Mouse (Mus musculus) limb, embryonic 12.5 days (tissue): Measurements from ENCODE around the gene Chd1l. TPM values are rescaled to one million over a fixed set of nuclear protein-coding genes. Genes with fewer than 3 reads are reported as not detected.

Experiments
- ATAC-seq: fragments of 200-750 bp; cut with Nextera tagmentation; 2 replicates; pipeline ENCODE4 v1.8.0; 2017; ENCODE audit warnings: low read depth, moderate TSS enrichment; ENCODE audit not compliant: insufficient number of reproducible peaks, insufficient read depth, low FRiP score, low TSS enrichment
- H3K27ac ChIP-seq: fragments of 300-500 bp; sonication (generic); 2 replicates; pipeline ENCODE4 v1.5.1; 2016; ENCODE audit warnings: mild to moderate bottlenecking, moderate library complexity
- H3K27me3 ChIP-seq: fragments of 300-500 bp; sonication (generic); 2 replicates; pipeline ENCODE4 v1.6.1; 2016; ENCODE audit warnings: mild to moderate bottlenecking, moderate library complexity
- H3K36me3 ChIP-seq: fragments of 300-500 bp; sonication (generic); 2 replicates; pipeline ENCODE4 v1.6.1; 2016; ENCODE audit warnings: mild to moderate bottlenecking, moderate library complexity
- H3K4me1 ChIP-seq: fragments of 300-500 bp; sonication (generic); replicated peaks from 2 replicates; pipeline ENCODE4 v1.6.1; 2016
- H3K4me2 ChIP-seq: fragments of 300-500 bp; sonication (generic); 2 replicates; pipeline ENCODE4 v1.6.1; 2016; ENCODE audit warnings: mild to moderate bottlenecking, moderate library complexity
- H3K4me3 ChIP-seq: fragments of 300-500 bp; sonication (generic); replicated peaks from 2 replicates; pipeline ENCODE4 v1.5.1; 2016; ENCODE audit warnings: mild to moderate bottlenecking
- H3K9ac ChIP-seq: fragments of 300-500 bp; sonication (generic); replicated peaks from 2 replicates; pipeline ENCODE4 v1.6.1; 2016; ENCODE audit warnings: mild to moderate bottlenecking, moderate library complexity
- H3K9me3 ChIP-seq: fragments of 300-500 bp; sonication (generic); 2 replicates; pipeline ENCODE4 v1.6.1; 2016; ENCODE audit warnings: mild to moderate bottlenecking, moderate library complexity
- WGBS: fragments of 180-500 bp; shearing (Covaris S2); methylation state at CpG from one replicate; pipeline ENCODE4 v1.1.7; 2016; 5-methylcytosine and 5-hydroxymethylcytosine counted together
- polyA plus RNA-seq: library from polyadenylated mRNA; unstranded; fragments of >200 nt; fragmentation: Nextera tagmentation; extraction: Ambion mirVana; gene quantifications from 2 replicates; pipeline ENCODE4 v1.2.1, GENCODE M21; 2016

Gene Chd1l
- polyA plus RNA-seq, 1 experiment from 2014 or later, result 21.3 TPM

DNA sequence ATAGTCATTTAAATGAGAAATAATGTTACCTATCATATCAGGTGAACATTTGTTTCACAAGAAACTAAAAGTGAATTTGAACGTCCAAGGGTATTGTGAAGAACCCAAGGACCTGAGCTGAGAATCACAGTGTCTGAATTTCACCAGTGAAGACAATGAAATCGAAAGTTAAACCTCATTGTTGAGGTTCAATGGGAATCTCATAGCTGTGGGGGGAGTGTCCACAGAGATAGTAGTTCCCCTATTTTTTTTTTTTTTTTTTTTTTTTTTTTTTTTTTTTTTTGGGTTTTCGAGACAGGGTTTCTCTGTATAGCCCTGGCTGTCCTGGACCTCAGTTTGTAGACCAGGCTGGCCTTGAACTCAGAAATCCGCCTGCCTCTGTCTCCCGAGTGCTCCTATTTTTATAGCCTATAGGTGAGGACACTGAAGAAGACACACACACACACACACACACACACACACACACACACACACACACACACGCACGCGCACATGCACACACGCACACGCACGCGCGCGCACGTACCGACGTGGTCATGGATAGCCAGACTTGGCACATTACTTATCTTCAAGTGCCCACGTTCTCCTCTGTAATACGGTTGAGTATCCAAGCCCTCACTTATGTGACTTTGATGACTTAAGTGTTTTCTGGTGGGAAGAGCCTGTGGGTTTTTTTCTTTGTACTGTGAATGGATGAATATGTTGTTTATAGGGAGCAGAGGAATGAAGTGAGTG is 7.3 kb upstream of the Chd1l start:
- no peak overlapping the region for H3K9ac ChIP-seq
- WGBS, result 96% methylated on average over 18 of the region's 19 CpGs
- ATAC-seq, result no peak
- H3K27me3 ChIP-seq, result no peaks in the 10 kb centered on the region
- H3K27ac ChIP-seq, result no peak overlapping the region
- H3K4me3 ChIP-seq, result no peak overlapping the region
- no peaks in the 10 kb centered on the region for H3K4me1 ChIP-seq
- no peaks in the 10 kb centered on the region for H3K36me3 ChIP-seq
- no peak overlapping the region for H3K4me2 ChIP-seq
- peaks cover 3% of the 10 kb centered on the region; the same call in 1 of the 2 replicates for H3K9me3 ChIP-seq

DNA sequence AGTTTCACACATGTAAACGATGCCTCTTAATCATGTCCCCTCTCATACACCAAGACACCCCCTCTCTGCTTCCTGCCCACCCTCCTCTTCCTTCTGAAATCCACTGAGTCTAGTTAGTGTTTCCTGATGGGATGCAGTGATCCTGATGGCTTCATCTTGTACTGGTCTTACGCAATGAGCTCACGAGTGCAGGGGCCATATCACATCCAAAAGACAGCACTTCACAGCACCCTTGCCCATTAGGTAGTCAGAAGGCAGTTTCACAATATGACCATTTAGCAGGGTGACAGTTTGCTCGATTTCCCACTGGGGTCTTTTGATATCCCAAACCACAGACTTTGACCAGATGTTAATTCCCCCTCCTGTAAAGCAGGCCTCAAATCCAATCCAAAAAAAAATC is 5.9 kb upstream of the Chd1l start:
- ATAC-seq, result no peak
- H3K4me3 ChIP-seq, result no peak overlapping the region
- WGBS, result 87% methylated on average over 4 of the region's 4 CpGs
- H3K9me3 ChIP-seq, result peaks cover 3% of the 10 kb centered on the region; the same call in 1 of the 2 replicates
- no peaks in the 10 kb centered on the region for H3K4me1 ChIP-seq
- no peak overlapping the region for H3K4me2 ChIP-seq
- no peak overlapping the region for H3K9ac ChIP-seq
- H3K36me3 ChIP-seq, result no peaks in the 10 kb centered on the region
- H3K27ac ChIP-seq, result no peak overlapping the region
- H3K27me3 ChIP-seq, result no peaks in the 10 kb centered on the region; the same call in 1 of the 2 replicates

DNA sequence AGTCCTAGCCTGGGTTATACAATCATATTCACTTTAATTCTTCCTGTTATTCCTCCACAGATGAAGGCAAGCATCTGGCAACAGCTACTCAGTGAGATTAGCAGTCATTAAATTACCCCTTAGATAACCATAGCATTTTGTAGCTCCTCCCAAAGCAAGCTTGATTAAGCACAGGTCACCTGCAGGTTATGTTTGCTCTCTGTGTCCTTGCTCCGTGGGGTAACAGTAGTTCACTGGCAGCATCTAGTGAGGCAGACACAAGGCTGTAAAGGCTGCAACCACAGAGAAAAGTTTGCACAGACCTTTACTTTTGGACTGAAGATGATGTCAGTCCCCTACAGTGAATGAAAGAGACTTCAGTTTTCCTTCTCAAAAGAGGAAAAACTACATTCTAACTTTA is 5.2 kb upstream of the Chd1l start:
- no peak overlapping the region for H3K4me3 ChIP-seq
- 23% methylated on average over 1 of the region's 1 CpGs for WGBS
- no peaks in the 10 kb centered on the region for H3K4me1 ChIP-seq
- H3K27ac ChIP-seq, result no peak overlapping the region
- no peak overlapping the region for H3K9ac ChIP-seq
- no peaks in the 10 kb centered on the region; the same call in 1 of the 2 replicates for H3K27me3 ChIP-seq
- no peak for ATAC-seq
- no peaks in the 10 kb centered on the region for H3K36me3 ChIP-seq
- peaks cover 3% of the 10 kb centered on the region; the same call in 1 of the 2 replicates for H3K9me3 ChIP-seq
- no peak overlapping the region for H3K4me2 ChIP-seq

DNA sequence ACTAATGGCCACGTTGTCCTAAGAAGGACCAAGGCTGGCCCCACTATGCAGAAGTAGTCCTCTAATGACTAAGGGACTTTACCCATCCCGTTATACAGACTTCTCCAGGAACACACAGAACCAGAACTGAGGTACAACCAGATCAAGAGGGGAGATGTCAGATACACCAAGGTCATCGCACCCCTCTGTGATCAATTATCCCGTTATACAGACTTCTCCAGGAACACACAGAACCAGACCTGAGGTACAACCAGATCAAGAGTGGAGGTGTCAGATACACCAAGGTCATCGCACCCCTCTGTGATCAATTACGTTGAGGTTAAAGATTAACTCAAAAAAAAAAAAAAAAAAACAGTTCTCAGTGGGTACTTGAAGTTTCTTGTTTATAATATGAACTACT is 1.0 kb upstream of the Chd1l start:
- Histone ChIP-seq H3K36me3 (no peaks in the 10 kb centered on the region), H3K9me3 (peaks cover 3% of the 10 kb centered on the region; the same call in 1 of the 2 replicates), H3K9ac (no peak overlapping the region), H3K4me3 (no peak overlapping the region), H3K4me2 (no peak overlapping the region), H3K27ac (no peak overlapping the region), H3K4me1 (no peaks in the 10 kb centered on the region), H3K27me3 (no peaks in the 10 kb centered on the region; the same call in 1 of the 2 replicates)
- ATAC-seq, result no peak
- WGBS, result 88% methylated on average over 6 of the region's 6 CpGs

DNA sequence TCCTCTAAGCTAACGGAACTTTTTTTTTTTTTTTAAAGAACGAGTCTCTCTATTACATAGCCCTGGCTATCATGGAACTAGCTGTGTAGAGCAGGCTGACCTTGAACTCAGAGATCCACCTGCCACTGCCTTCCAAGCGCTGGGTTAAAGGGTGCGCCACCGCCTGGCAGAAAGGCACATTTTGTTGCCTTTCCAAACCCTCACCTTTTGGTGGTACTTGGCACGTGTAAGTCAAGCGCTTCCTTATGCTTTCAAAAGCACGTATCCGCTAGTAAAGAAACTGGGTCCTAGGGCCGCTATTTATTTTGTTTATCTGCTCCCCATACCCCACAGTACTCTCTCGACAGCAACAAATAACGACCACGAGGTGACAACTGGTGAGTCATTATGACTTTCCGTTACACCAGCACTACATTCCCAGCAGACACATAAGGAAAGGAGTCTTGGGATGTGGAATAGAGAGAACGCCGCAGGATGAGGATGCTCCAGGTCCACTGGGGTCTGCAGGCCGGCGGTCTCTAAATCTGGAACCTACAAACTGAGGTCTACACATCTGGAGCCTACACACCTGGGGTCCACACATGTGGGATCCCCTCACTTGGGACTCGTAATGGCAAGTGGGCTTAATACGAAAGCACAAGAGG is 680 bp downstream of the Chd1l start:
- WGBS, result 3% methylated on average over 20 of the region's 20 CpGs
- Histone ChIP-seq H3K9me3 (no peaks in the 10 kb centered on the region), H3K27ac (peak overlapping the region; percentile 93), H3K4me2 (peak overlapping the region; percentile 76), H3K4me3 (peak overlapping the region; percentile 75), H3K36me3 (no peaks in the 10 kb centered on the region), H3K27me3 (no peaks in the 10 kb centered on the region; the same call in 1 of the 2 replicates), H3K9ac (peak overlapping the region; percentile 80), H3K4me1 (no peaks in the 10 kb centered on the region)
- ATAC-seq, result no peak; the same call in 1 of the 2 replicates

DNA sequence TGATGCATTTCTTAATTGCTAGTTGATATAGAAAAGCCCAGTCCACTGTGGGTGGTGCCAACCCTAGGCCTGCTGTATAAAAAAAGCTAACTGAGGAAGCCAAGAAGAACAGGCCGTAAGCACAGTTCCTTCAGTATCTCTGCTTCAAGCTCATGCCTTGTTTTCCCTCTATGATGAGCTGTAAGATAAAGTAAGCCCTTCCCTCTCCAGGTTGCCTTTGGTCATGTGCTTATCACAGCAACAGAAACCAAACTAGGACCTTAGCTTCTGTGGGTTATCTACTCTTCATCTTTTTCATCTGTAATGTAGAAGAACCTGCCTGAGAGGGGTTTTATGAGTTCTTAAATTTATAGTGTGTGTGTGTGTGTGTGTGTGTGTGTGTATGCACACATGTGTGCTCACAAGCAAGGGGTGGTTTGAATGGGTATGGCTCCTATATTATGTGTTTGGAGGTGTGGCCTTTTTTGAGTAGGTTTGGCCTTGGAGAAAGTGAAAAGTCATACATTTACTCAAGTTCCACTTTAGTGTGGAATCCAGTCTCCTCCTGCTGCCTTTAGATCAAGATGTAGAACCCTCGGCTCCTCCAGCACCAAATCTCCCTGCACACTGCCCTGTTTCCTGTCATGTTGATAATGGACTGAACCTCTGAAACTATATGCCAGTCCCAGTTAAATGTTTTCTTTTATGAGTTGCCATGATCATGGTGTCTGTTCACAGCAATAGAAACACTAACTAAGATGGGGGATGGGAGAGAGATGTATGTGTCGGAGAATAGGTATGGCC is 9.8 kb downstream of the Chd1l start:
- Histone ChIP-seq H3K36me3 (peaks cover 41% of the 10 kb centered on the region), H3K27ac (no peak overlapping the region), H3K4me1 (no peaks in the 10 kb centered on the region), H3K9me3 (no peaks in the 10 kb centered on the region), H3K4me2 (no peak overlapping the region), H3K4me3 (no peak overlapping the region), H3K27me3 (no peaks in the 10 kb centered on the region), H3K9ac (no peak overlapping the region)
- ATAC-seq, result no peak
- 93% methylated on average over 3 of the region's 3 CpGs for WGBS

DNA sequence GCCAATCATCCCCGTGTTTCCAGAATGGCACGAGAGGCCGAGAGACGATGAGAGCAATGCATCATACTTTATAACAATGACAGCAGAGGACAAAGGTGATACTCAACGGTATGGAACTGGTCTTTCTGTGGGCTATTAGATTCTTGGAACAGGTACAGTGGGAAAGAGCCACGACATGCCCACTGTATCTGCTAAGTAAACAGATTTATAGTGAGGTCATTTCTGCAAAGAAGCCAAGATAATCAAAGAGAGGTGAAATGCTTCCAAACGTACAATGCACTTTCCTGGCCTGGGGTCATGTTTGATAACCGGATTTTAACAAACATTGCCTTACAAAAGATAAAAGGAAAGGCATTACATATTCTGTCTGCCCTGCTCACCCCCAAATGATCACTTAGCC is 13.2 kb downstream of the Chd1l start:
- no peaks in the 10 kb centered on the region for H3K27me3 ChIP-seq
- peaks cover 46% of the 10 kb centered on the region for H3K36me3 ChIP-seq
- no peak overlapping the region for H3K4me3 ChIP-seq
- H3K4me2 ChIP-seq, result no peak overlapping the region
- H3K9me3 ChIP-seq, result no peaks in the 10 kb centered on the region
- no peak overlapping the region for H3K27ac ChIP-seq
- ATAC-seq, result no peak
- 88% methylated on average over 8 of the region's 8 CpGs for WGBS
- no peak overlapping the region for H3K9ac ChIP-seq
- H3K4me1 ChIP-seq, result no peaks in the 10 kb centered on the region

DNA sequence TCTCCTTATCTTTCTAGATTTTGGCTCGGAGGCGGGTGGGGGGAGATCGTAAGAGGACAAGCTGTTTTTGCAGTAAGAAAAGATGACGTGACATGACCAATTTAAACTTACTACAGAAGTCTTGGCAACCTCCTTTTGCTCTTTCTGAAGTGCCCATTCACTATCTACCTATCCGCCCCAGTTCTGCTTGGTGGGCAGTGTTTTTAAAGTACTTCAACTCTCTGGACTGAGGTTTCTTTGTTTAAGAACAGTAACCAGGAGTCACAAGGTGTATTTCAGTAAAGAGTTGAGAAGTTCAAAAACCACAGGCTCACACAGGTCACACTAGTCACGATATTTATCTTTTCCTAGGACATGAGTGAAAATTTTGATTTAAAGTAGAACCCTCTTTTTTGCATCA is 14.9 kb downstream of the Chd1l start:
- no peak overlapping the region for H3K9ac ChIP-seq
- no peak overlapping the region for H3K4me3 ChIP-seq
- H3K4me2 ChIP-seq, result no peak overlapping the region
- WGBS, result 92% methylated on average over 6 of the region's 6 CpGs
- peaks cover 41% of the 10 kb centered on the region; the same call in 1 of the 2 replicates for H3K36me3 ChIP-seq
- no peak for ATAC-seq
- no peaks in the 10 kb centered on the region for H3K27me3 ChIP-seq
- no peak overlapping the region for H3K27ac ChIP-seq
- H3K9me3 ChIP-seq, result no peaks in the 10 kb centered on the region
- no peaks in the 10 kb centered on the region for H3K4me1 ChIP-seq

DNA sequence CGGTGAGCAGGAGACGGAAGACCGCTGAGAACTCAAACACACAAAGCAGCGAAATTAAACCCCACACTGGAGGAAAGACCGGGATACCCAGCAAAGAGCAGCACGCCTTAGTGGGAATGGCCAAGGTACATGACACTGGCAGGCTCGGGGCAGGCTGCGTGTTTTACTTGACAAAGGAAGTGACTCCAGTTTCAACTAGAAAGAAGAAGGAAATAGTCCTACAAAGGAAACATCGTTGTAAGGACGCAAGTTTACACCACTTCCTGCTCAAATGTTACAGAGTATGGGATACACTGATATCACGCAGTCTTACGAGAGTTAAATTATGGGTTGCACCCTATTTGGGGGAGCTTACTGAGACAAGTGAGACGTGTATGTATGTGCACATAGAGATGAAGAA is 15.9 kb downstream of the Chd1l start:
- no peak for ATAC-seq
- Histone ChIP-seq H3K27ac (no peak overlapping the region), H3K4me1 (no peaks in the 10 kb centered on the region), H3K9me3 (no peaks in the 10 kb centered on the region), H3K36me3 (peaks cover 41% of the 10 kb centered on the region), H3K9ac (no peak overlapping the region), H3K27me3 (no peaks in the 10 kb centered on the region), H3K4me3 (no peak overlapping the region), H3K4me2 (no peak overlapping the region)
- 88% methylated on average over 13 of the region's 13 CpGs for whole genome bisulfite sequencing

DNA sequence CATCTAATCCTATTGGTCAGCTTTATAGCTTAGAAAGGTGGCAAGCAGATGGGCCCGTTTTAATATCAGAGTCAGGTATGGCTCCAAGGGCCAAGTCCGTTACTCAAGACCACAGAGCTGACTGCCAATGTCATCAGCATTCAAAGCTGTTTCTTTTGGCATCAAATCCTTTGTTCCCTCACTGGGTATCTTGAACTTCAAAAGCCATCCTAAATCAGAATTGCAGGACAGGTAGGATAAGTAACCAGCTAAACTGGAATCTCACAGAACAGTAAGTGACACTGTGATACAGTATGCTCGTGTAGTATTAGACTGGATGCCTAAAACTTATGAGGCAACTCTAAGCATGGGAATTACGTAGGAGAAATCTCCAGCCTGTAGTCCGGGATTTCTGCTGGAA is 16.9 kb downstream of the Chd1l start:
- H3K36me3 ChIP-seq, result peaks cover 39% of the 10 kb centered on the region
- ATAC-seq, result no peak
- H3K4me2 ChIP-seq, result no peak overlapping the region
- H3K9me3 ChIP-seq, result no peaks in the 10 kb centered on the region
- no peak overlapping the region for H3K9ac ChIP-seq
- H3K27ac ChIP-seq, result no peak overlapping the region
- 91% methylated on average over 5 of the region's 5 CpGs for WGBS
- H3K4me1 ChIP-seq, result no peaks in the 10 kb centered on the region
- no peaks in the 10 kb centered on the region for H3K27me3 ChIP-seq
- no peak overlapping the region for H3K4me3 ChIP-seq

DNA sequence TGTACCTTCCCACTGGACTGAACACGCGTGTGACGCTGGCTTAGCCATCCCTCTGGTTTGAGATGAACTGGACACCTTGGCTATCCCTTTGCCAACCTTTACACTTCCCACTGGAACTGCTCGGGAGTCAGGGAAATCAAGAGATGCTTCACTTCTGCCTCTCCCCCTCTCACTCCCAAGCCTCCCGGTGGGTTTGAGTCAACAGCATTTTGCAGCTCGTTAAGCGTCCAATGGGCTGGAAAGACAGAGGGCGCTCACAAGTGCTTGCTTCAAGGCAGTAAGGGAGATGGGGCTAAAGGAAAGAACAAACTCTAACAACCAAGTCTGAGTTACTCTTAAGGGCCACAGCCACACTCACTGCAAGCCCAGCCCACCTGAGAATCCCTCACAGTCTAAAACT is 19.3 kb downstream of the Chd1l start:
- ATAC-seq, result no peak
- Histone ChIP-seq H3K36me3 (peaks cover 52% of the 10 kb centered on the region), H3K4me2 (no peak overlapping the region), H3K27ac (no peak overlapping the region), H3K9me3 (no peaks in the 10 kb centered on the region), H3K9ac (no peak overlapping the region), H3K4me3 (no peak overlapping the region), H3K4me1 (no peaks in the 10 kb centered on the region), H3K27me3 (no peaks in the 10 kb centered on the region)
- 65% methylated on average over 8 of the region's 8 CpGs for WGBS
